ENCODE assay signal across 9 mouse cellular contexts in the genomic region with DNA sequence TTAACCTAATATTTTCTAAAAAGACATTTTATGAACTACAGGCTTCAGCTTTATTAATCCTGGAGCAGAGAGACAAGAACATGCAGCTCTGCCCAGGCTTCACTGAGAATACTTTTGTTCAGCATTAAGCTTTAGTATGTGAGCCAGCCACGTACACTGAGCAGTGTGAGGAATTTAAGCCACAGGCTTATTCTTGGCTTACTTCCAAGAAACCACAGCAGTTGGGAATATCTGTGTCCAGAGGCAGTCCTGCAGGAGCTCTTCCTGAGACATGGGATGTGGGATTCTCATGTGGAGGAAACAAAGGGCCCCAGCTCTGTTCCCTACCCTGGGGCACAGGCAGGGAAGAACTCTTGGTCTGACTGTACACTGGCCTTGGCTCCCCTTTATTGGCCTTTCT. TPM values are rescaled to one million over a fixed set of nuclear protein-coding genes. Genes with fewer than 3 reads are reported as not detected.
DNase-seq lines count a peak whose midpoint lies in the region; ATAC-seq and TF ChIP-seq lines count a peak whose summit lies in the region.
"Had no signal": no experiment of that assay in that cellular context is flagged by ENCODE, and none has a peak within 500 bp of the region (broad histone marks: within the 10 kb centered on the region; RNA-seq: fewer than 3 reads in every experiment).

No protein-coding gene starts in this region.

- H3K9ac ChIP-seq in forebrain, embryonic 14.5 days (ENCODE audit: low read length) = no peak overlapping the region
- no peak overlapping the region for H3K9ac ChIP-seq in forebrain, embryonic 11.5 days (ENCODE audit: low read length)
- H3K9ac ChIP-seq in kidney, embryonic 16.5 days (replicated peaks; ENCODE audit: low read length) = no peak overlapping the region
- H3K9ac ChIP-seq in intestine, embryonic 16.5 days (ENCODE audit: low read depth, low read length) = no peak overlapping the region

- H3K9me3 ChIP-seq in forebrain, embryonic 14.5 days (replicated peaks; ENCODE audit: control insufficient read depth, low read length) = no peaks in the 10 kb centered on the region
- H3K9me3 ChIP-seq in forebrain, embryonic 11.5 days (ENCODE audit: control insufficient read depth, low read length) = no peaks in the 10 kb centered on the region
- no peaks in the 10 kb centered on the region for H3K9me3 ChIP-seq in kidney, embryonic 16.5 days (ENCODE audit: low read length)
- no peaks in the 10 kb centered on the region for H3K9me3 ChIP-seq in intestine, embryonic 16.5 days (ENCODE audit: control insufficient read depth, low read length)

- H3K4me2 ChIP-seq in forebrain, embryonic 14.5 days (ENCODE audit: low read length) = no peak overlapping the region
- no peak overlapping the region for H3K4me2 ChIP-seq in forebrain, embryonic 11.5 days (ENCODE audit: low read depth, low read length, severe bottlenecking)
- H3K4me2 ChIP-seq in kidney, embryonic 16.5 days (replicated peaks; ENCODE audit: low read depth, low read length) = no peak overlapping the region
- no peak overlapping the region for H3K4me2 ChIP-seq in intestine, embryonic 16.5 days (ENCODE audit: low read depth, low read length)

- H3K4me1 ChIP-seq in forebrain, embryonic 14.5 days (ENCODE audit: control insufficient read depth, insufficient read depth, low read length) = peaks cover 11% of the 10 kb centered on the region
- H3K4me1 ChIP-seq in forebrain, embryonic 11.5 days (replicated peaks; ENCODE audit: control insufficient read depth, insufficient read depth, low read length) = peaks cover 2% of the 10 kb centered on the region; the same call in 1 of the 2 replicates
- peaks cover 25% of the 10 kb centered on the region for H3K4me1 ChIP-seq in kidney, embryonic 16.5 days (ENCODE audit: insufficient read depth, low read length)
- peaks cover 21% of the 10 kb centered on the region for H3K4me1 ChIP-seq in intestine, embryonic 16.5 days (ENCODE audit: control insufficient read depth, insufficient read depth, low read length)
- H3K4me1 ChIP-seq in cerebellum, adult 2 months (ENCODE audit: control insufficient read depth, insufficient read depth, low read length) = 0 out of 2 replicates have a peak, but pooled peaks cover 3% of the 10 kb centered on the region

- no peak overlapping the region for H3K27ac ChIP-seq in forebrain, embryonic 14.5 days (ENCODE audit: low read depth, low read length)
- H3K27ac ChIP-seq in forebrain, embryonic 11.5 days (ENCODE audit: low read depth, low read length) = no peak overlapping the region
- no peak overlapping the region; the same call in 1 of the 2 replicates for H3K27ac ChIP-seq in kidney, embryonic 16.5 days (ENCODE audit: low read length)
- H3K27ac ChIP-seq in intestine, embryonic 16.5 days (ENCODE audit: low read length) = peak overlapping the region; percentile 66
- no peak overlapping the region for H3K27ac ChIP-seq in cerebellum, adult 2 months (ENCODE audit: insufficient read depth, low read length)

- 8% methylated on average over 1 of the region's 1 CpGs for WGBS in forebrain, embryonic 14.5 days
- WGBS in forebrain, embryonic 11.5 days = 51% methylated on average over 1 of the region's 1 CpGs
- 9% methylated on average over 1 of the region's 1 CpGs for WGBS in kidney, embryonic 16.5 days
- 14% methylated on average over 1 of the region's 1 CpGs for WGBS in intestine, embryonic 16.5 days
- WGBS in cerebellum, adult 2 months = 58% methylated on average over 1 of the region's 1 CpGs

- no peaks in the 10 kb centered on the region for H3K36me3 ChIP-seq in forebrain, embryonic 14.5 days (ENCODE audit: control insufficient read depth, insufficient read depth, low read length)
- no peaks in the 10 kb centered on the region for H3K36me3 ChIP-seq in forebrain, embryonic 11.5 days (ENCODE audit: control insufficient read depth, insufficient read depth, low read length)
- H3K36me3 ChIP-seq in kidney, embryonic 16.5 days (ENCODE audit: insufficient read depth, low read length) = no peaks in the 10 kb centered on the region
- no peaks in the 10 kb centered on the region for H3K36me3 ChIP-seq in intestine, embryonic 16.5 days (ENCODE audit: control insufficient read depth, insufficient read depth, low read length)

- no peak overlapping the region for H3K4me3 ChIP-seq in forebrain, embryonic 14.5 days (ENCODE audit: low read depth, low read length)
- H3K4me3 ChIP-seq in forebrain, embryonic 11.5 days (ENCODE audit: low read depth, low read length) = no peak overlapping the region
- no peak overlapping the region for H3K4me3 ChIP-seq in kidney, embryonic 16.5 days (ENCODE audit: low read length)
- no peak overlapping the region for H3K4me3 ChIP-seq in intestine, embryonic 16.5 days (ENCODE audit: low read length)
- H3K4me3 ChIP-seq in cerebellum, adult 2 months (replicated peaks; ENCODE audit: insufficient read depth, low read depth, low read length) = no peak overlapping the region
- H3K4me3 ChIP-seq: megakaryocyte, embryonic 14.5 days had no signal

- no peak for ATAC-seq in forebrain, embryonic 14.5 days
- no peak for ATAC-seq in forebrain, embryonic 11.5 days (replicated peaks; ENCODE audit: low FRiP score)
- peak; percentile 47; the same call in 1 of the 2 replicates for ATAC-seq in kidney, embryonic 16.5 days (ENCODE audit: low FRiP score, low TSS enrichment)
- ATAC-seq in intestine, embryonic 16.5 days = peak; percentile 57

- no peaks in the 10 kb centered on the region for H3K27me3 ChIP-seq in forebrain, embryonic 14.5 days (replicated peaks; ENCODE audit: control insufficient read depth, insufficient read depth, low read length)
- H3K27me3 ChIP-seq in forebrain, embryonic 11.5 days (ENCODE audit: control insufficient read depth, insufficient read depth, low read length) = peaks cover 2% of the 10 kb centered on the region; the same call in 1 of the 2 replicates
- no peaks in the 10 kb centered on the region for H3K27me3 ChIP-seq in kidney, embryonic 16.5 days (ENCODE audit: insufficient read depth, low read length)
- no peaks in the 10 kb centered on the region for H3K27me3 ChIP-seq in intestine, embryonic 16.5 days (replicated peaks; ENCODE audit: control insufficient read depth, insufficient read depth, low read length)
- H3K27me3 ChIP-seq in cerebellum, adult 2 months (ENCODE audit: control insufficient read depth, insufficient read depth, low read length) = no peaks in the 10 kb centered on the region

- no peak for TF ChIP-seq POLR2A in cerebellum, adult 2 months (IDR thresholded peaks at IDR 0.05; ENCODE audit: borderline replicate concordance, insufficient read depth, low read length)

- DNase-seq in forebrain, embryonic 14.5 days (ENCODE audit: low spot score) = peak; percentile 73
- DNase-seq in forebrain, embryonic 11.5 days (ENCODE audit: low spot score) = no peak
- DNase-seq in kidney, postnatal 4 days = no peak
- peak; percentile 86 for DNase-seq in NIH3T3 (ENCODE audit: low read depth)
- DNase-seq in frontal cortex, postnatal 36 days (ENCODE audit: low spot score in 2 of 2) = no peak
- no peak for DNase-seq in cerebellum, adult 2 months

- TF ChIP-seq CTCF in cerebellum, adult 2 months (IDR thresholded peaks at IDR 0.05; ENCODE audit: borderline replicate concordance, insufficient read depth, low read depth, low read length) = no peak

RNA-seq across cellular contexts. Expression of gene Crebbp, which starts 57.1 kb away (rescaled TPM):
- 35.3 and 36.0 TPM in 2 replicates for polyA plus RNA-seq in forebrain, embryonic 14.5 days (2014; fragmentation: Nextera tagmentation; extraction: Ambion mirVana)
- polyA plus RNA-seq in forebrain, embryonic 11.5 days (2014; fragmentation: Nextera tagmentation; extraction: Ambion mirVana) = 39.4 and 40.8 TPM in 2 replicates
- polyA plus RNA-seq in kidney, embryonic 16.5 days (2015; fragmentation: Nextera tagmentation; extraction: Ambion mirVana) = 31.2 and 35.3 TPM in 2 replicates
- 18.4 and 19.3 TPM in 2 replicates for polyA plus RNA-seq in intestine, embryonic 16.5 days (2015; fragmentation: Nextera tagmentation; extraction: Ambion mirVana)
- 33.8 and 38.5 TPM in 2 replicates for polyA plus RNA-seq in cerebellum, adult 2 months (2012; rRNA removed)

Comparison
In these comparisons a context has a peak if more than half of its experiments do, and no peak if none do; other contexts are left out.
1. DNase-seq: peak in forebrain, embryonic 14.5 days (single experiment) and NIH3T3 (single experiment); none in forebrain, embryonic 11.5 days (single experiment), kidney, postnatal 4 days (0 of 2), frontal cortex, postnatal 36 days (0 of 2) and cerebellum, adult 2 months (0 of 2).
2. ATAC-seq: peak in kidney, embryonic 16.5 days (single experiment) and intestine, embryonic 16.5 days (single experiment); none in forebrain, embryonic 14.5 days (single experiment) and forebrain, embryonic 11.5 days (single experiment).